Mouse (Mus musculus) adrenal gland, postnatal 4 days (tissue): ENCODE results near the gene Cdh1. TPM values are rescaled to one million over a fixed set of nuclear protein-coding genes. Genes with fewer than 3 reads are reported as not detected.

ENCODE experiments used
- total RNA-seq, 2 experiments: library from RNA; stranded (reverse); gene quantifications; 2 replicates each; pipeline ENCODE4 v1.2.3; 2021

The Cdh1 gene
- total RNA-seq, 2 experiments from 2014 or later, result 7.7 to 26.7 TPM

Other genes with a start within 250 kb of the Cdh1 start
- 10 to 100 TPM; 19.0 to 19.4 TPM for gene Zfp90, start 188.0 kb upstream of the Cdh1 start, total RNA-seq
- not detected for gene 6030452D12Rik, start 102.8 kb upstream of the Cdh1 start, total RNA-seq
- gene Cdh3, start 92.5 kb upstream of the Cdh1 start, total RNA-seq, result 1 to 10 TPM; 2.0 to 5.4 TPM
- 100 to 1,000 TPM; 142 to 154 TPM for gene Gm10073, start 29.9 kb upstream of the Cdh1 start, total RNA-seq
- gene Tango6, start 79.7 kb downstream of the Cdh1 start, total RNA-seq, result 10 to 100 TPM; 11.0 to 12.2 TPM